Mouse (Mus musculus): ENCODE data around the gene Wsb2. TPM values are rescaled to one million over a fixed set of nuclear protein-coding genes. Genes with fewer than 3 reads are reported as not detected.
"Not testable (repeated sequence)": the region's sequence is repeated elsewhere in the genome, so short reads cannot be mapped to it uniquely, and the experiment has no call there.

The Wsb2 gene
- total RNA-seq, 2 experiments from 2014 or later, result 75.4 to 83.4 TPM

GRCm38 (mm10) chr5:117388296-117388751 is 31.2 kb downstream of the Wsb2 start:
- peak; percentile 14 for DNase-seq

- peak; percentile 93 for DNase-seq
Measured at GRCm38 (mm10) chr5:117388877-117389276, 31.8 kb downstream of the Wsb2 start, which contains the start of gene Rfc5. Gene Rfc5, minus strand, starts transcription at chr5:117389047.

- no peak for DNase-seq
Measured at GRCm38 (mm10) chr5:117390895-117391294, 33.8 kb downstream of the Wsb2 start.

GRCm38 (mm10) chr5:117395834-117396233 is 38.7 kb downstream of the Wsb2 start:
- DNase-seq, result no peak

- no peak for DNase-seq
Measured at GRCm38 (mm10) chr5:117396596-117397014, 39.5 kb downstream of the Wsb2 start.

- DNase-seq, result no peak
Measured at GRCm38 (mm10) chr5:117397371-117397770, 40.3 kb downstream of the Wsb2 start.

GRCm38 (mm10) chr5:117398007-117398550 is 41.0 kb downstream of the Wsb2 start:
- no peak for DNase-seq

- DNase-seq, result no peak
Measured at GRCm38 (mm10) chr5:117399281-117399680, 42.2 kb downstream of the Wsb2 start.

GRCm38 (mm10) chr5:117403609-117404008 is 46.5 kb downstream of the Wsb2 start:
- no peak for DNase-seq

- not testable (repeated sequence) for DNase-seq
Measured at GRCm38 (mm10) chr5:117404671-117405070, 47.6 kb downstream of the Wsb2 start.

GRCm38 (mm10) chr5:117408216-117408615 is 51.1 kb downstream of the Wsb2 start:
- no peak for DNase-seq

- no peak for DNase-seq
Measured at GRCm38 (mm10) chr5:117409369-117409768, 52.3 kb downstream of the Wsb2 start.

- DNase-seq, result peak; percentile 10
Measured at GRCm38 (mm10) chr5:117413507-117414501, 56.7 kb downstream of the Wsb2 start, which contains the start of gene Ksr2. Gene Ksr2, plus strand, starts transcription at chr5:117414000.

- no peak for DNase-seq
Measured at GRCm38 (mm10) chr5:117414611-117415010, 57.5 kb downstream of the Wsb2 start.

- no peak for DNase-seq
Measured at GRCm38 (mm10) chr5:117415011-117415912, 58.2 kb downstream of the Wsb2 start.

GRCm38 (mm10) chr5:117417442-117417841 is 60.3 kb downstream of the Wsb2 start:
- DNase-seq, result no peak

Other genes with a start within 250 kb of the Wsb2 start
- 10 to 100 TPM; 72.6 to 81.8 TPM for gene Suds3, start 241.2 kb upstream of the Wsb2 start, total RNA-seq (2021)
- gene Taok3, start 237.2 kb upstream of the Wsb2 start, total RNA-seq (2021), result 1 to 10 TPM; 4.4 to 5.8 TPM
- gene Pebp1, start 69.7 kb upstream of the Wsb2 start, total RNA-seq (2021), result 100 to 1,000 TPM; 289 to 323 TPM
- gene Vsig10, start 38.2 kb upstream of the Wsb2 start, total RNA-seq (2021), result 1 to 10 TPM; 5.0 to 5.5 TPM
- gene Rfc5, start 31.7 kb downstream of the Wsb2 start, total RNA-seq (2021), result 1 to 10 TPM in 1 of 2 experiments, under 1 TPM in 1; 1.00 to 2.7 TPM
- under 1 TPM; 0.05 to 0.08 TPM for gene Ksr2, start 56.7 kb downstream of the Wsb2 start, total RNA-seq (2021)

Measured in gastrocnemius, postnatal 25 days (tissue).